Mouse (Mus musculus) stomach, embryonic 16.5 days (tissue): Measurements from ENCODE around the gene Slx1b. TPM values are rescaled to one million over a fixed set of nuclear protein-coding genes. Genes with fewer than 3 reads are reported as not detected.

Experiments
- polyA plus RNA-seq: library from polyadenylated mRNA; unstranded; fragments of >200 nt; fragmentation: Nextera tagmentation; extraction: Ambion mirVana; gene quantifications from 2 replicates; pipeline ENCODE4 v1.2.1, GENCODE M21; 2015

The Slx1b gene
- polyA plus RNA-seq, 1 experiment from 2014 or later = 9.5 TPM

Other genes with a start within 250 kb of the Slx1b start
- gene Atp2a1, start 232.7 kb downstream of the Slx1b start, polyA plus RNA-seq = 4.0 and 110 TPM in 2 replicates
- 40.9 and 42.1 TPM in 2 replicates for gene Sh2b1, start 220.4 kb downstream of the Slx1b start, polyA plus RNA-seq
- gene Tufm, start 208.4 kb downstream of the Slx1b start, polyA plus RNA-seq = 140 and 154 TPM in 2 replicates
- 31.2 and 33.4 TPM in 2 replicates for gene Atxn2l, start 192.3 kb downstream of the Slx1b start, polyA plus RNA-seq
- 165 and 176 TPM in 2 replicates for gene Eif3c, start 129.4 kb downstream of the Slx1b start, polyA plus RNA-seq
- 1.4 and 2.2 TPM in 2 replicates for gene Apobr, start 110.8 kb downstream of the Slx1b start, polyA plus RNA-seq
- gene Cln3, start 110.0 kb downstream of the Slx1b start, polyA plus RNA-seq = 30.4 and 33.3 TPM in 2 replicates
- gene Il27, start 100.8 kb downstream of the Slx1b start, polyA plus RNA-seq = not detected in 2 replicates
- 133 and 141 TPM in 2 replicates for gene Nupr1, start 64.9 kb downstream of the Slx1b start, polyA plus RNA-seq
- 40.4 and 47.6 TPM in 2 replicates for gene Sgf29, start 46.5 kb downstream of the Slx1b start, polyA plus RNA-seq
- gene Sult1a1, start 19.4 kb downstream of the Slx1b start, polyA plus RNA-seq = 11.9 and 13.0 TPM in 2 replicates
- 93.0 and 107 TPM in 2 replicates for gene Bola2, start 383 bp downstream of the Slx1b start, polyA plus RNA-seq
- gene Coro1a, start 12.0 kb upstream of the Slx1b start, polyA plus RNA-seq = 45.8 and 55.5 TPM in 2 replicates
- gene Mapk3, start 63.8 kb upstream of the Slx1b start, polyA plus RNA-seq = 94.8 and 109 TPM in 2 replicates
- 11.1 and 15.4 TPM in 2 replicates for gene Gdpd3, start 70.5 kb upstream of the Slx1b start, polyA plus RNA-seq
- 60.6 and 65.9 TPM in 2 replicates for gene Ypel3, start 81.2 kb upstream of the Slx1b start, polyA plus RNA-seq
- gene Tbx6, start 85.7 kb upstream of the Slx1b start, polyA plus RNA-seq = 0.27 and 0.47 TPM in 2 replicates
- 180 and 192 TPM in 2 replicates for gene Ppp4c, start 96.7 kb upstream of the Slx1b start, polyA plus RNA-seq
- gene Fam57b, start 101.9 kb upstream of the Slx1b start, polyA plus RNA-seq = 1.1 and 1.3 TPM in 2 replicates
- not detected in 2 replicates for gene 4930451I11Rik, start 135.9 kb upstream of the Slx1b start, polyA plus RNA-seq
- 0.89 TPM in 1 of 2 replicates, not detected in the other for gene Doc2a, start 151.6 kb upstream of the Slx1b start, polyA plus RNA-seq
- gene Hirip3, start 166.2 kb upstream of the Slx1b start, polyA plus RNA-seq = 22.9 and 24.4 TPM in 2 replicates
- gene Ino80e, start 166.6 kb upstream of the Slx1b start, polyA plus RNA-seq = 62.2 and 64.8 TPM in 2 replicates
- gene Taok2, start 188.9 kb upstream of the Slx1b start, polyA plus RNA-seq = 40.1 and 43.3 TPM in 2 replicates
- gene Tmem219, start 227.1 kb upstream of the Slx1b start, polyA plus RNA-seq = 30.2 and 34.1 TPM in 2 replicates
- 11.3 and 12.8 TPM in 2 replicates for gene Kctd13, start 233.1 kb upstream of the Slx1b start, polyA plus RNA-seq